Mouse (Mus musculus) left cerebral cortex, adult 11 months (tissue): ENCODE measurements around the gene Llgl2.

Source experiments
- DNase-seq: peaks from one replicate; pipeline ENCODE4 v3.0.0; 2022; ENCODE audit warnings: low spot score

The Llgl2 gene

DNA sequence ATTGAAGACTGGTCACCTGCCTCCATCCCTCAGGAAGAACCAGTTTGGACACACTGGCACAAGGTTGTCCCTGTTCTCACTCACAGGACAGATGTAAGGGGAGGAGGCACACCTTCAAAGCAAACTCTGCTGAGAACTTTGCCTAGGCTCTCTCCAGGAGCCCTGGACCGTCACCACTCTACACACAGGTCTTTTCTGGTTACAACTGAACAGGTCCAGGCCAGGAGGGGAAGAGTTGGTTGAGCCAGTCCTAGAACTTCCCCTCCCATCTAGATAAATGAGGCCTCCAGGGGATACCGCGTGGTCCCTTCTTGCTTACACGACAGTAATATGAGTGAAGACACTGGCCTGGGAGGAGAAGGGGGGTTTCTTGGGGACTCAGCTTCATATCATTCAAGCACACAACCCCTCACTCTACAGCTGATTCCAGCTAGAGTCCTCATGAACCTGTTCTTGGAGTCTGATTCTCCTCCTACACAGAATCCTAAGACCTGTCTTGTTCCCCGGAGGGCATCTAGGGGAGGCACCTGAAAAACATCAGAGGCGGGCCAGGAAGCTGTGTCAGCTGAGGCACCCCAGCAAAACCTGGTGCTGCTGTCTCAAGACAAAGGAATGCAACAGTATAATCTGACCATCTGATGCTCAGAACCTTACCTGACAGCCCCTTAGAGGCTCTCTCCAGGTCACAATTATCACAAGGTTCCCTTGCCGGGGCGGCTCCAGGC is 80.5 kb downstream of the Llgl2 start:
- DNase-seq: no peak
